Mouse (Mus musculus): ENCODE results near the gene Tmem165. TPM values are rescaled to one million over a fixed set of nuclear protein-coding genes. Genes with fewer than 3 reads are reported as not detected.

Gene Tmem165
- polyA plus RNA-seq, 1 experiment: 29.4 TPM

GRCm38 (mm10) chr5:76139808-76140729 is 43.6 kb upstream of the Tmem165 start, which contains the start of gene Srd5a3:
Gene Srd5a3 (plus strand): TSS chr5:76140271.
- no peaks in the 10 kb centered on the region for H3K36me3 ChIP-seq (ENCODE audit: control insufficient read depth, insufficient read depth, low read length)
- peak within 1 kb of the TSS; percentile 67 for H3K4me3 ChIP-seq (ENCODE audit: insufficient read depth, low read depth, low read length)
- 2% methylated on average over 66 of the region's 69 CpGs for WGBS
- TF ChIP-seq CTCF (conservative IDR thresholded peaks at IDR 0.05; ENCODE audit: insufficient read depth, insufficient read length, low read depth, low read length) (peak; percentile 64), POLR2A (IDR thresholded peaks at IDR 0.05; ENCODE audit: low read depth, low read length) (no peak)
- peak; percentile 97 for DNase-seq
- peak within 1 kb of the TSS; percentile 91 for H3K27ac ChIP-seq (ENCODE audit: insufficient read depth, low read depth, low read length)
- H3K4me1 ChIP-seq (ENCODE audit: control insufficient read depth, insufficient read depth, low read length): no peaks in the 10 kb centered on the region
- no peaks in the 10 kb centered on the region for H3K27me3 ChIP-seq (replicated peaks; ENCODE audit: control insufficient read depth, insufficient read depth, low read length)

GRCm38 (mm10) chr5:76140730-76141066 is 43.0 kb upstream of the Tmem165 start:
- Histone ChIP-seq H3K27ac (ENCODE audit: insufficient read depth, low read depth, low read length) (peak overlapping the region; percentile 91), H3K4me1 (ENCODE audit: control insufficient read depth, insufficient read depth, low read length) (no peaks in the 10 kb centered on the region), H3K4me3 (ENCODE audit: insufficient read depth, low read depth, low read length) (peak overlapping the region; percentile 67), H3K27me3 (replicated peaks; ENCODE audit: control insufficient read depth, insufficient read depth, low read length) (no peaks in the 10 kb centered on the region), H3K36me3 (ENCODE audit: control insufficient read depth, insufficient read depth, low read length) (no peaks in the 10 kb centered on the region)
- no peak for DNase-seq
- WGBS: 7% methylated on average over 9 of the region's 9 CpGs
- TF ChIP-seq CTCF (conservative IDR thresholded peaks at IDR 0.05; ENCODE audit: insufficient read depth, insufficient read length, low read depth, low read length): no peak

- H3K4me3 ChIP-seq (ENCODE audit: insufficient read depth, low read depth, low read length): no peak overlapping the region
- no peak for DNase-seq
- WGBS: 87% methylated on average over 4 of the region's 4 CpGs
- H3K27me3 ChIP-seq (replicated peaks; ENCODE audit: control insufficient read depth, insufficient read depth, low read length): no peaks in the 10 kb centered on the region
- H3K4me1 ChIP-seq (ENCODE audit: control insufficient read depth, insufficient read depth, low read length): no peaks in the 10 kb centered on the region
- H3K36me3 ChIP-seq (ENCODE audit: control insufficient read depth, insufficient read depth, low read length): no peaks in the 10 kb centered on the region
- TF ChIP-seq CTCF (conservative IDR thresholded peaks at IDR 0.05; ENCODE audit: insufficient read depth, insufficient read length, low read depth, low read length) (no peak), POLR2A (IDR thresholded peaks at IDR 0.05; ENCODE audit: low read depth, low read length) (no peak)
- no peak overlapping the region for H3K27ac ChIP-seq (ENCODE audit: insufficient read depth, low read depth, low read length)
Observed at GRCm38 (mm10) chr5:76143356-76143755, 40.3 kb upstream of the Tmem165 start.

- no peak for DNase-seq
- Histone ChIP-seq H3K36me3 (ENCODE audit: control insufficient read depth, insufficient read depth, low read length) (no peaks in the 10 kb centered on the region), H3K4me1 (ENCODE audit: control insufficient read depth, insufficient read depth, low read length) (no peaks in the 10 kb centered on the region), H3K27ac (ENCODE audit: insufficient read depth, low read depth, low read length) (no peak overlapping the region), H3K27me3 (replicated peaks; ENCODE audit: control insufficient read depth, insufficient read depth, low read length) (no peaks in the 10 kb centered on the region), H3K4me3 (ENCODE audit: insufficient read depth, low read depth, low read length) (no peak overlapping the region)
- TF ChIP-seq POLR2A (IDR thresholded peaks at IDR 0.05; ENCODE audit: low read depth, low read length): no peak
- no peak for TF ChIP-seq CTCF (conservative IDR thresholded peaks at IDR 0.05; ENCODE audit: insufficient read depth, insufficient read length, low read depth, low read length)
- WGBS: 96% methylated on average over 1 of the region's 1 CpGs
Observed at GRCm38 (mm10) chr5:76146401-76146800, 37.3 kb upstream of the Tmem165 start.

GRCm38 (mm10) chr5:76149436-76149835 is 34.2 kb upstream of the Tmem165 start:
- H3K27ac ChIP-seq (ENCODE audit: insufficient read depth, low read depth, low read length): no peak overlapping the region
- H3K36me3 ChIP-seq (ENCODE audit: control insufficient read depth, insufficient read depth, low read length): no peaks in the 10 kb centered on the region
- H3K4me1 ChIP-seq (ENCODE audit: control insufficient read depth, insufficient read depth, low read length): no peaks in the 10 kb centered on the region
- no peak for DNase-seq
- TF ChIP-seq CTCF (conservative IDR thresholded peaks at IDR 0.05; ENCODE audit: insufficient read depth, insufficient read length, low read depth, low read length) (no peak), POLR2A (IDR thresholded peaks at IDR 0.05; ENCODE audit: low read depth, low read length) (no peak)
- no peaks in the 10 kb centered on the region for H3K27me3 ChIP-seq (replicated peaks; ENCODE audit: control insufficient read depth, insufficient read depth, low read length)
- WGBS: 92% methylated on average over 6 of the region's 6 CpGs
- H3K4me3 ChIP-seq (ENCODE audit: insufficient read depth, low read depth, low read length): no peak overlapping the region

GRCm38 (mm10) chr5:76152956-76153355 is 30.7 kb upstream of the Tmem165 start:
- no peak for TF ChIP-seq CTCF (conservative IDR thresholded peaks at IDR 0.05; ENCODE audit: insufficient read depth, insufficient read length, low read depth, low read length)
- no peak for TF ChIP-seq POLR2A (IDR thresholded peaks at IDR 0.05; ENCODE audit: low read depth, low read length)
- Histone ChIP-seq H3K4me1 (ENCODE audit: control insufficient read depth, insufficient read depth, low read length) (no peaks in the 10 kb centered on the region), H3K27ac (ENCODE audit: insufficient read depth, low read depth, low read length) (no peak overlapping the region), H3K4me3 (ENCODE audit: insufficient read depth, low read depth, low read length) (no peak overlapping the region), H3K27me3 (replicated peaks; ENCODE audit: control insufficient read depth, insufficient read depth, low read length) (no peaks in the 10 kb centered on the region), H3K36me3 (ENCODE audit: control insufficient read depth, insufficient read depth, low read length) (no peaks in the 10 kb centered on the region)
- no peak for DNase-seq
- WGBS: 92% methylated on average over 6 of the region's 6 CpGs

GRCm38 (mm10) chr5:76153430-76153829 is 30.2 kb upstream of the Tmem165 start:
- Histone ChIP-seq H3K27me3 (replicated peaks; ENCODE audit: control insufficient read depth, insufficient read depth, low read length) (no peaks in the 10 kb centered on the region), H3K27ac (ENCODE audit: insufficient read depth, low read depth, low read length) (no peak overlapping the region), H3K4me1 (ENCODE audit: control insufficient read depth, insufficient read depth, low read length) (no peaks in the 10 kb centered on the region), H3K36me3 (ENCODE audit: control insufficient read depth, insufficient read depth, low read length) (no peaks in the 10 kb centered on the region), H3K4me3 (ENCODE audit: insufficient read depth, low read depth, low read length) (no peak overlapping the region)
- no peak for DNase-seq
- 90% methylated on average over 11 of the region's 11 CpGs for whole genome bisulfite sequencing
- TF ChIP-seq CTCF (conservative IDR thresholded peaks at IDR 0.05; ENCODE audit: insufficient read depth, insufficient read length, low read depth, low read length) (no peak), POLR2A (IDR thresholded peaks at IDR 0.05; ENCODE audit: low read depth, low read length) (no peak)

Measured in kidney, adult 2 months (tissue).